Mouse (Mus musculus) C2C12 (cell line): ENCODE data around the gene Wars2.

Experiments used
- CTCF ChIP-seq: IDR thresholded peaks from one replicate; pipeline ENCODE4 v1.5.1; 2011; ENCODE audit not compliant: control insufficient read depth, insufficient read depth, insufficient read length
- MAX ChIP-seq: IDR thresholded peaks from one replicate; pipeline ENCODE4 v1.6.1; 2011; ENCODE audit warnings: mild to moderate bottlenecking, control low read depth
- MYOD1 ChIP-seq: IDR thresholded peaks from one replicate; pipeline ENCODE4 v1.6.1; 2011; ENCODE audit warnings: low read depth; ENCODE audit not compliant: control insufficient read depth, insufficient read length

DNA sequence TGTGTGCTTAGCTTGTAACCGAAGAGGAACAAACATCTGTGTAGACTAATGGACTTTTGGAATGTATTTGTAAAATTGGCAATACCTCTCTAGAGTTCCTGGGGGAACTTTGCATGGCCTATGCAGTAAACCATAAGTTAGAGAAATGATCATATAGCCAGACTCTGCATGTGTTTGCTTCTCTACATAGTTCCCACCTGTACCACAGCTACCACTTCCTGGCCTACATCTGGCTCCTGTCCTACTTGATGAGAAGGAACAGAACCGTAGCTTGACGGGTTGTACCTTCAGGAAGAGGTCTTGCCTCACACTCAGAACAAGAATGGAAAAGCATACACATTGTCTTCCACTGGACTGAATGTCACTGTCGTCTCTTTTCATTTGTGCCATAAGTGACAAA is 52.7 kb downstream of the Wars2 start:
- TF ChIP-seq CTCF, result no peak
- TF ChIP-seq MAX, result no peak
- TF ChIP-seq MYOD1, result no peak
